Mouse (Mus musculus) midbrain, embryonic 16.5 days (tissue): ENCODE results near the gene Dhrs1. TPM values are rescaled to one million over a fixed set of nuclear protein-coding genes. Genes with fewer than 3 reads are reported as not detected.

Experiments
- ATAC-seq: fragments of 200-750 bp; cut with Nextera tagmentation; 2 replicates; pipeline ENCODE4 v1.8.0; 2017; ENCODE audit warnings: moderate TSS enrichment
- H3K27ac ChIP-seq: fragments of 300-500 bp; sonication (generic); 2 replicates; pipeline ENCODE4 v1.5.1; 2014; ENCODE audit warnings: mild to moderate bottlenecking, low read length, mixed read lengths
- H3K27me3 ChIP-seq: fragments of 300-500 bp; sonication (generic); 2 replicates; pipeline ENCODE4 v1.6.1; 2014; ENCODE audit warnings: low read depth, low read length, mixed read lengths; ENCODE audit not compliant: control insufficient read depth, insufficient read depth
- H3K36me3 ChIP-seq: fragments of 300-500 bp; sonication (generic); 2 replicates; pipeline ENCODE4 v1.6.1; 2014; ENCODE audit warnings: mild to moderate bottlenecking, low read length, moderate library complexity, mixed read lengths; ENCODE audit not compliant: control insufficient read depth, insufficient read depth
- H3K4me1 ChIP-seq: fragments of 300-500 bp; sonication (generic); 2 replicates; pipeline ENCODE4 v1.6.1; 2014; ENCODE audit warnings: mild to moderate bottlenecking, low read length, mixed read lengths; ENCODE audit not compliant: control insufficient read depth, insufficient read depth
- H3K4me2 ChIP-seq: fragments of 300-500 bp; sonication (generic); 2 replicates; pipeline ENCODE4 v1.6.1; 2014; ENCODE audit warnings: mild to moderate bottlenecking, low read length, mixed read lengths
- H3K4me3 ChIP-seq: fragments of 300-500 bp; sonication (generic); 2 replicates; pipeline ENCODE4 v1.5.1; 2014; ENCODE audit warnings: low read depth, mild to moderate bottlenecking, low read length, moderate library complexity, mixed read lengths
- H3K9ac ChIP-seq: fragments of 300-500 bp; sonication (generic); 2 replicates; pipeline ENCODE4 v1.6.1; 2014; ENCODE audit warnings: low read depth, low read length, mixed read lengths
- H3K9me3 ChIP-seq: fragments of 300-500 bp; sonication (generic); replicated peaks from 2 replicates; pipeline ENCODE4 v1.6.1; 2014; ENCODE audit warnings: mild to moderate bottlenecking, low read length, mixed read lengths; ENCODE audit not compliant: control insufficient read depth, poor library complexity, severe bottlenecking
- WGBS: fragments of 180-500 bp; shearing (Covaris S2); extraction: QIAGEN DNeasy Blood & Tissue Kit; methylation state at CpG from one replicate; pipeline ENCODE4 v1.1.7; 2014; 5-methylcytosine and 5-hydroxymethylcytosine counted together
- polyA plus RNA-seq: library from polyadenylated mRNA; unstranded; fragments of >200 nt; fragmentation: Nextera tagmentation; extraction: Ambion mirVana; gene quantifications from 2 replicates; pipeline ENCODE4 v1.2.1, GENCODE M21; 2015

Gene Dhrs1
- polyA plus RNA-seq, result 72.3 and 75.3 TPM in 2 replicates

GRCm38 (mm10) chr14:55745180-55745860 lies at the start of gene Dhrs1, which contains the start of gene Nop9:
Gene Dhrs1, minus strand, starts transcription at chr14:55745690.
Gene Nop9, plus strand, starts transcription at chr14:55745693.
- no peak within 1 kb of the TSS for H3K27ac ChIP-seq
- H3K4me3 ChIP-seq, result peak within 1 kb of the TSS; percentile 78
- H3K4me2 ChIP-seq, result peak within 1 kb of the TSS; percentile 75
- peaks cover 6% of the 10 kb centered on the region for H3K36me3 ChIP-seq
- no peaks in the 10 kb centered on the region for H3K27me3 ChIP-seq
- no peaks in the 10 kb centered on the region for H3K9me3 ChIP-seq
- peak within 1 kb of the TSS; percentile 77 for H3K9ac ChIP-seq
- peaks cover 32% of the 10 kb centered on the region for H3K4me1 ChIP-seq
- 2% methylated on average over 47 of the region's 48 CpGs for WGBS
- ATAC-seq, result peak; percentile 82

GRCm38 (mm10) chr14:55793946-55794345 lies 48.5 kb upstream of the Dhrs1 start:
- ATAC-seq, result no peak
- Histone ChIP-seq H3K27me3 (peaks cover 13% of the 10 kb centered on the region), H3K4me1 (no peaks in the 10 kb centered on the region), H3K4me2 (no peak overlapping the region), H3K4me3 (no peak overlapping the region), H3K27ac (no peak overlapping the region), H3K36me3 (no peaks in the 10 kb centered on the region), H3K9ac (no peak overlapping the region), H3K9me3 (no peaks in the 10 kb centered on the region)
- 75% methylated on average over 2 of the region's 2 CpGs for WGBS

- Histone ChIP-seq H3K4me1 (no peaks in the 10 kb centered on the region), H3K27ac (no peak overlapping the region), H3K9me3 (no peaks in the 10 kb centered on the region), H3K36me3 (no peaks in the 10 kb centered on the region), H3K9ac (no peak overlapping the region), H3K27me3 (peaks cover 18% of the 10 kb centered on the region), H3K4me2 (no peak overlapping the region), H3K4me3 (no peak overlapping the region)
- WGBS, result 70% methylated on average over 2 of the region's 2 CpGs
- no peak for ATAC-seq
Measured at GRCm38 (mm10) chr14:55793461-55793860, 48.0 kb upstream of the Dhrs1 start.

- Histone ChIP-seq H3K27ac (no peak within 1 kb of the TSS), H3K9ac (0 out of 2 replicates have a peak within 1 kb of the TSS, but pooled peaks have one; percentile 8), H3K27me3 (peaks cover 65% of the 10 kb centered on the region), H3K4me3 (peak within 1 kb of the TSS; percentile 15), H3K9me3 (no peaks in the 10 kb centered on the region), H3K4me1 (peaks cover 5% of the 10 kb centered on the region; the same call in 1 of the 2 replicates), H3K36me3 (no peaks in the 10 kb centered on the region), H3K4me2 (peak within 1 kb of the TSS; percentile 44)
- no peak for ATAC-seq
- WGBS, result 6% methylated on average over 40 of the region's 40 CpGs
Measured at GRCm38 (mm10) chr14:55788256-55789050, 43.0 kb upstream of the Dhrs1 start, which contains the start of gene Ripk3. Gene Ripk3, minus strand, starts transcription at chr14:55788865.

- H3K27ac ChIP-seq, result no peak overlapping the region
- WGBS, result 39% methylated on average over 11 of the region's 11 CpGs
Measured at GRCm38 (mm10) chr14:55787731-55788130, 42.2 kb upstream of the Dhrs1 start.

GRCm38 (mm10) chr14:55785195-55785594 lies 39.7 kb upstream of the Dhrs1 start:
- Histone ChIP-seq H3K4me1 (peaks cover 5% of the 10 kb centered on the region; the same call in 1 of the 2 replicates), H3K9me3 (no peaks in the 10 kb centered on the region), H3K4me3 (no peak overlapping the region), H3K4me2 (no peak overlapping the region), H3K27ac (no peak overlapping the region), H3K9ac (no peak overlapping the region), H3K27me3 (peaks cover 78% of the 10 kb centered on the region), H3K36me3 (no peaks in the 10 kb centered on the region)
- WGBS, result 23% methylated on average over 6 of the region's 6 CpGs
- ATAC-seq, result no peak

More at GRCm38 (mm10) chr14:55787731-55788130, 42.2 kb upstream of the Dhrs1 start:
- H3K9me3 ChIP-seq, result no peaks in the 10 kb centered on the region
- no peaks in the 10 kb centered on the region for H3K36me3 ChIP-seq
- no peak overlapping the region for H3K4me3 ChIP-seq
- peaks cover 5% of the 10 kb centered on the region; the same call in 1 of the 2 replicates for H3K4me1 ChIP-seq
- H3K27me3 ChIP-seq, result peaks cover 66% of the 10 kb centered on the region
- no peak for ATAC-seq
- no peak overlapping the region for H3K4me2 ChIP-seq
- H3K9ac ChIP-seq, result no peak overlapping the region

- Histone ChIP-seq H3K9me3 (no peaks in the 10 kb centered on the region), H3K4me3 (peak within 1 kb of the TSS; percentile 14), H3K9ac (no peak within 1 kb of the TSS), H3K27me3 (peaks cover 66% of the 10 kb centered on the region), H3K27ac (no peak within 1 kb of the TSS), H3K36me3 (no peaks in the 10 kb centered on the region), H3K4me1 (peaks cover 5% of the 10 kb centered on the region; the same call in 1 of the 2 replicates), H3K4me2 (peak within 1 kb of the TSS; percentile 25)
- ATAC-seq, result no peak
- WGBS, result 5% methylated on average over 13 of the region's 13 CpGs
Measured at GRCm38 (mm10) chr14:55783958-55784235, 38.4 kb upstream of the Dhrs1 start, which contains the start of gene Adcy4. Gene Adcy4, minus strand, starts transcription at chr14:55784095.

GRCm38 (mm10) chr14:55783171-55783957 lies 37.9 kb upstream of the Dhrs1 start:
- Histone ChIP-seq H3K4me2 (peak overlapping the region; percentile 25), H3K27me3 (peaks cover 61% of the 10 kb centered on the region), H3K9me3 (no peaks in the 10 kb centered on the region), H3K36me3 (no peaks in the 10 kb centered on the region), H3K9ac (no peak overlapping the region), H3K27ac (no peak overlapping the region), H3K4me1 (peaks cover 5% of the 10 kb centered on the region; the same call in 1 of the 2 replicates), H3K4me3 (peak overlapping the region; percentile 14)
- no peak for ATAC-seq
- WGBS, result under 1% methylated on average over 31 of the region's 31 CpGs
